Mouse (Mus musculus) stomach, postnatal 0 days (tissue): Measurements from ENCODE around the gene Inip. TPM values are rescaled to one million over a fixed set of nuclear protein-coding genes. Genes with fewer than 3 reads are reported as not detected.

ENCODE experiments used
- ATAC-seq: fragments of 200-750 bp; cut with Nextera tagmentation; 2 replicates; pipeline ENCODE4 v1.8.0; 2017; ENCODE audit not compliant: low FRiP score, low TSS enrichment
- DNase-seq: peaks from one replicate; pipeline ENCODE4 v3.0.0-alpha.2; 2016; ENCODE audit warnings: low spot score
- H3K27ac ChIP-seq: fragments of 300-500 bp; sonication (generic); replicated peaks from 2 replicates; pipeline ENCODE4 v1.5.1; 2014; ENCODE audit warnings: mild to moderate bottlenecking, control low read depth
- H3K27me3 ChIP-seq: fragments of 300-500 bp; sonication (generic); 2 replicates; pipeline ENCODE4 v1.6.1; 2014; ENCODE audit warnings: low read length; ENCODE audit not compliant: control insufficient read depth, insufficient read depth
- H3K36me3 ChIP-seq: fragments of 300-500 bp; sonication (generic); 2 replicates; pipeline ENCODE4 v1.6.1; 2014; ENCODE audit warnings: low read length, mixed read lengths; ENCODE audit not compliant: control insufficient read depth, insufficient read depth
- H3K4me1 ChIP-seq: fragments of 300-500 bp; sonication (generic); replicated peaks from 2 replicates; pipeline ENCODE4 v1.6.1; 2014; ENCODE audit warnings: antibody characterized with exemption; ENCODE audit not compliant: control insufficient read depth, insufficient read depth
- H3K4me2 ChIP-seq: fragments of 300-500 bp; sonication (generic); replicated peaks from 2 replicates; pipeline ENCODE4 v1.6.1; 2014; ENCODE audit warnings: low read depth, mild to moderate bottlenecking, control low read depth, moderate library complexity
- H3K4me3 ChIP-seq: fragments of 300-500 bp; sonication (generic); 2 replicates; pipeline ENCODE4 v1.5.1; 2014; ENCODE audit warnings: low read depth, low read length, control low read depth
- H3K9ac ChIP-seq: fragments of 300-500 bp; sonication (generic); 2 replicates; pipeline ENCODE4 v1.6.1; 2014; ENCODE audit warnings: mild to moderate bottlenecking, low read length, control low read depth, mixed read lengths
- H3K9me3 ChIP-seq: fragments of 300-500 bp; sonication (generic); 2 replicates; pipeline ENCODE4 v1.6.1; 2016; ENCODE audit warnings: low read length; ENCODE audit not compliant: control insufficient read depth
- CTCF ChIP-seq: IDR thresholded peaks from 2 replicates; pipeline ENCODE4 v1.5.1; 2016; ENCODE audit warnings: antibody characterized with exemption, low read depth, mild to moderate bottlenecking, moderate library complexity
- EP300 ChIP-seq: optimal IDR thresholded peaks from 2 replicates; pipeline ENCODE3; 2016; ENCODE audit warnings: antibody characterized with exemption
- WGBS: fragments of 180-500 bp; shearing (Covaris S2); extraction: QIAGEN DNeasy Blood & Tissue Kit; methylation state at CpG from one replicate; pipeline ENCODE4 v1.1.7; 2014; 5-methylcytosine and 5-hydroxymethylcytosine counted together
- polyA plus RNA-seq: library from polyadenylated mRNA; unstranded; fragments of >200 nt; fragmentation: Nextera tagmentation; extraction: Ambion mirVana; gene quantifications from 2 replicates; pipeline ENCODE4 v1.2.1, GENCODE M21; 2015

Inip gene
- polyA plus RNA-seq, 1 experiment from 2014 or later = 22.2 TPM

- Histone ChIP-seq H3K27ac (no peak overlapping the region), H3K27me3 (no peaks in the 10 kb centered on the region), H3K4me3 (no peak overlapping the region), H3K9me3 (no peaks in the 10 kb centered on the region), H3K36me3 (no peaks in the 10 kb centered on the region), H3K9ac (no peak overlapping the region), H3K4me1 (no peaks in the 10 kb centered on the region), H3K4me2 (no peak overlapping the region)
- DNase-seq = no peak
- no peak for ATAC-seq
- WGBS = 86% methylated on average over 7 of the region's 7 CpGs
- TF ChIP-seq CTCF (no peak), EP300 (no peak)
These were observed 69.8 kb downstream of the Inip start for GRCm38 (mm10) chr4:59731544-59731943.

GRCm38 (mm10) chr4:59728839-59729238 lies 72.5 kb downstream of the Inip start:
- ATAC-seq (no peak), DNase-seq (no peak)
- TF ChIP-seq EP300 = no peak
- no peak for TF ChIP-seq CTCF
- H3K36me3 ChIP-seq = no peaks in the 10 kb centered on the region
- no peaks in the 10 kb centered on the region for H3K27me3 ChIP-seq
- no peak overlapping the region for H3K9ac ChIP-seq
- no peaks in the 10 kb centered on the region for H3K9me3 ChIP-seq
- H3K4me2 ChIP-seq = no peak overlapping the region
- H3K27ac ChIP-seq = no peak overlapping the region
- H3K4me3 ChIP-seq = no peak overlapping the region
- WGBS = 76% methylated on average over 2 of the region's 2 CpGs
- H3K4me1 ChIP-seq = no peaks in the 10 kb centered on the region

GRCm38 (mm10) chr4:59727878-59728261 lies 73.5 kb downstream of the Inip start:
- 77% methylated on average over 9 of the region's 9 CpGs for WGBS
- H3K9me3 ChIP-seq = no peaks in the 10 kb centered on the region

GRCm38 (mm10) chr4:59727187-59727877 lies 74.1 kb downstream of the Inip start:
- H3K36me3 ChIP-seq = no peaks in the 10 kb centered on the region
- no peak overlapping the region for H3K4me3 ChIP-seq
- ATAC-seq (no peak), DNase-seq (no peak)
- no peaks in the 10 kb centered on the region for H3K4me1 ChIP-seq
- H3K9ac ChIP-seq = no peak overlapping the region
- no peak overlapping the region for H3K27ac ChIP-seq
- no peaks in the 10 kb centered on the region for H3K27me3 ChIP-seq
- WGBS = 62% methylated on average over 5 of the region's 5 CpGs
- H3K4me2 ChIP-seq = no peak overlapping the region
- TF ChIP-seq CTCF (no peak), EP300 (no peak)
- no peaks in the 10 kb centered on the region for H3K9me3 ChIP-seq

More at GRCm38 (mm10) chr4:59727878-59728261, 73.5 kb downstream of the Inip start:
- Histone ChIP-seq H3K36me3 (no peaks in the 10 kb centered on the region), H3K4me3 (no peak overlapping the region), H3K9ac (no peak overlapping the region), H3K27me3 (no peaks in the 10 kb centered on the region), H3K27ac (no peak overlapping the region), H3K4me1 (no peaks in the 10 kb centered on the region), H3K4me2 (no peak overlapping the region)
- no peak for ATAC-seq
- TF ChIP-seq EP300 (no peak), CTCF (no peak)
- DNase-seq = no peak

GRCm38 (mm10) chr4:59726501-59726900 lies 74.9 kb downstream of the Inip start:
- Histone ChIP-seq H3K4me2 (no peak overlapping the region), H3K9ac (no peak overlapping the region), H3K27me3 (no peaks in the 10 kb centered on the region), H3K4me3 (no peak overlapping the region), H3K9me3 (no peaks in the 10 kb centered on the region), H3K27ac (no peak overlapping the region), H3K4me1 (no peaks in the 10 kb centered on the region), H3K36me3 (no peaks in the 10 kb centered on the region)
- DNase-seq (no peak), ATAC-seq (no peak)
- TF ChIP-seq CTCF = no peak
- TF ChIP-seq EP300 = no peak
- WGBS = 93% methylated on average over 12 of the region's 12 CpGs

- no peaks in the 10 kb centered on the region for H3K4me1 ChIP-seq
- H3K4me2 ChIP-seq = no peak overlapping the region
- no peaks in the 10 kb centered on the region for H3K27me3 ChIP-seq
- H3K4me3 ChIP-seq = no peak overlapping the region
- ATAC-seq = no peak
- 72% methylated on average over 4 of the region's 4 CpGs for WGBS
- H3K9me3 ChIP-seq = no peaks in the 10 kb centered on the region
- TF ChIP-seq EP300 (no peak), CTCF (no peak)
- H3K27ac ChIP-seq = no peak overlapping the region
- no peak for DNase-seq
- no peak overlapping the region for H3K9ac ChIP-seq
- H3K36me3 ChIP-seq = no peaks in the 10 kb centered on the region
These were observed 75.8 kb downstream of the Inip start for GRCm38 (mm10) chr4:59725579-59725978.
